Mouse (Mus musculus) layer of hippocampus, adult 2 months (tissue): ENCODE data around the gene Eln. TPM values are rescaled to one million over a fixed set of nuclear protein-coding genes. Genes with fewer than 3 reads are reported as not detected.
A peak's percentile ranks its signal among the peaks of the same experiment; 100 is the strongest.

Experiments used
- DNase-seq, 2 experiments: peaks; one replicate each; pipeline ENCODE4 v3.0.0; 2022; ENCODE audit warnings: low spot score in 2 of 2
- H3K27ac ChIP-seq: fragments of 200-600 bp; 2 replicates; pipeline ENCODE4 v1.8.1; 2022
- H3K4me3 ChIP-seq: fragments of 200-600 bp; 2 replicates; pipeline ENCODE4 v1.8.1; 2022; ENCODE audit warnings: mild to moderate bottlenecking
- CTCF ChIP-seq: fragments of 200-600 bp; conservative IDR thresholded peaks from 2 replicates; pipeline ENCODE4 v1.8.1; 2022; ENCODE audit warnings: antibody characterized with exemption, mild to moderate bottlenecking, moderate library complexity
- total RNA-seq, 2 experiments: library from RNA; stranded (reverse); gene quantifications; 2 replicates each; pipeline ENCODE4 v1.2.3; 2021

The Eln gene
- total RNA-seq, 2 experiments from 2014 or later = 9.0 to 12.0 TPM

DNA sequence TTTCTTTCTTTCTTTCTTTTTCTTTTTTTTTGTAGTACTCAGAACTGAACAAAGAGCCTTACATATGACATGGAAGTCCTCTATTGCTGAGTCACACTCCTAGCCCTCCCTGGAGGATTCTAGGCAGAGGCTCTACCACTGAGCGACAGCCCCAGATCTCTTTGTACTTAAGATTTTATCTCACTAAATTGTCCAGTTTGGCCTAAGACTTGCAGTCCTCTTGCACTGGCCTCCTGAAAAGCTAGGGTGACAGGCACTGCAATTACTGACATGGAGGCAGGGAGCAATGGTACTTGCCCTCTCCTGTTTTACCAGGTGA, 75.0 kb downstream of the Eln start:
- no peak for TF ChIP-seq CTCF
- H3K27ac ChIP-seq = no peak overlapping the region
- H3K4me3 ChIP-seq = no peak overlapping the region
- DNase-seq = no peak

DNA sequence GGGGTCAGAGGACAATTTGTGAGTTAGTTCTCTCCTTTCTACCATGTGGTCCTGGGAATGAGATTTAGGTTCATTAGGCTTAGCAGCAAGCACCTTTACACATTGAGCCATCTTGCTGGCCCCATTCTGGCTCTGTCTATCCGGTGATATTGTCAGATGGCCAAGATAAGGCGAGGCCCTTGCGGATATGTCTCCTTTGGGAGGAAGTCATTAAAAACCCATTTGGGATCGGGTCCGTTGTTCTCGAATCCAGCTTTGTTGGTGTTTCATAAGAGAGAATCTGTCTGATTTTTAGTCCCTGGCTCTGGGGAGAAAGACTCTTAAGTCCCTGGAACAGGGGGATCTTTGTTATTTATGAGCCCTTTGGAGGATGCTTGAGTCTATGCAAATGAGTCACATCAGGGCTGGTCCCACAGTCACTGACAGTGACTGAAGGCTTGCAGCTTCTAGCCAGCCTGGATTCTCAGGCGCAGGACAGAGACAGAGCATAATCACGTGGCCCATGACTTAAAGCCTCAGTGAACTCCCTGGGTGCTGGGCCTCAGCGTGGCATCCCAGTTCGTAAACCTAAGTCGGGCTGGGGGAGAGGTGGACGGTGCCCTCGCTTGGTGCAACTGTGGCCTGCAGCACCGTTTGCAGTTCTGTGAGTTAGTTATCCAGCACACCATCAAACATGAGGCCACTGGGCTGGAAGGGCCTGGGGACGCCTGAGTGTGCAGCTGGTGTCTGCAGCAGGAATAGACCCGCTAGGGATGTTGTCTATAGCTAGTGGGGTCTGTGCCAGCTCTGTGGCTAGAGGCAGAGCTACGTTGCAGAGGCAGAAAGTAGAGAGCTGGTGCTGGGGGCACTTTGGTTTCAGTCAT, 75.6 kb downstream of the Eln start:
- no peak for TF ChIP-seq CTCF

DNA sequence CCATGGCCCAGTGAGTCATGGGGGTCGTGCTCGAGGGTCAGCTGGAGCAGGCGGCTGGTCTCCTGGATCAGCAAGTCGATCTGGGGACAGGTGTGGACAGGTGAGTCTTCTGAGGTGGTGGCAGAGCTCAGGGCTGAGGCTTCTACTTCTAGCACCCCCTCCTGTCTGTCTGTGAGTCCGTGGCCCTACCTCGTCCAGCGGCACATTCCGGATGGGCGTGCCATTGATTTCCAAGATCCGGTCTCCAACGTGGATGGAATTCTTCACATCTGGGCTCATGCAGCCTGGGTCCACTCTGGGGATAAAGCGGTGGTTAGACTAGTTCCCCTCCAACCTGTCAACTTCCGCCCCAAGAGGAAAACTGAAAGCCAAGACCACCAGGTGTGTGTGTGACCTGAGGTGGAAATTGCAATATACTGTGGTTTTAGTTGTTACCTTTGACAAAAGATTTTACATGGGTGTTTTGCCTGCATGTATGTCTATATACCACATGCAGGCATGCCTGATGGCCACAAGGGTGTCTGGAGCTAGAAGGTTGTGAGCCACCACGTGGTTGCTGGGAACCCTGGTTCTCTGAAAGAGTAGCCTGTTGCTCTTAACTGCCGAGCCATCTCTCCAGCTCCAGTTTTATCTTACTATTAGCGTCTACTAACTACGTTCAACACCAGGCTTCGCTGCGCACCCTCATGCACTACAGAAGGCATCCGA, 78.0 kb downstream of the Eln start:
- H3K4me3 ChIP-seq = no peak overlapping the region
- H3K27ac ChIP-seq = no peak overlapping the region
- peak; percentile 26; the same call in 1 of the 2 replicates for TF ChIP-seq CTCF
- no peak for DNase-seq

More for the DNA sequence above, 75.6 kb downstream of the Eln start:
- H3K27ac ChIP-seq = no peak overlapping the region
- no peak overlapping the region for H3K4me3 ChIP-seq
- DNase-seq = no peak

DNA sequence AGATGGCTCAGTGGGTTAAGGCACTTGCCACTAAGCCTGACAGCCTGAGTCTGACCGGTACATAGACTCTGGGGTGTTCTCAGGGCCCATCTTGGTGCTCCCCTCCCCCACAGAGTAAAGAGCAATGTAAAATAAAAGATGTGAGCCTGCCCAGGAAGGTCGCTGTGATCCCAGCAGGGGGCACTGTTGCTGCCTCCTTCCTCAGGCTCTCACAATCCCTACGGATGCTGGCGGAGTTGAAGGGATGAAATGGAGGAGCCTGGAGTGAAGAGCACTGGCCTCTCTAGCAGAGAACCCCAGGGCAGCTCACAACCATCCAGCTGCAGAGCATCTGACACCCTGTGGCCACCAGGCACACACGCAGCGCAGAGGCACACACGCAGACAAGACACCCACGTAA, 78.6 kb downstream of the Eln start:
- no peak overlapping the region for H3K27ac ChIP-seq
- DNase-seq = no peak
- no peak overlapping the region for H3K4me3 ChIP-seq
- peak; percentile 72 for TF ChIP-seq CTCF

DNA sequence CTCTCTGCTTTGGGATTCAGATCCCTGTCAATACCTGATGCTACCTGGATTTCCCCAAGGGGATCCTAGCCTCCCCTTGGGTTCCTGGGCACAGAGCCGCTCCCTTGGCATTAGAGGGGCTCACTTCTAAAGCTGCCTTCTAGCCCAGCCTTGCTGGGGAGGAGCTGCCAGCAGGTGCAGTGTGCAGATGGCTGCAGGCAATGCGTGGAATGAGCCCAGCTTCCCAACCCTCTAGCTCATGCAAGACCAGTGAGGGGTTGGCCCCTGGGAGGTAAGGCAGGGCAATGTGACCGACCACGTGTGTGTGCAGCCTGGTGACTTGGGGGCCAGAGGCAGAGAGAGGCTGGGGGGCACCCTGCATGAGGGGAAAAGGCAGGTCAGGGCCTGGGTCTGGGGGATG, 90.4 kb downstream of the Eln start:
- H3K4me3 ChIP-seq = no peak overlapping the region
- DNase-seq = no peak
- no peak for TF ChIP-seq CTCF
- H3K27ac ChIP-seq = no peak overlapping the region

Other genes with a start within 250 kb of the Eln start
- gene Clip2, start 194.9 kb downstream of the Eln start, total RNA-seq = 10 to 100 TPM; 90.0 to 99.3 TPM
- 1 to 10 TPM; 5.4 to 6.8 TPM for gene Syna, start 187.2 kb downstream of the Eln start, total RNA-seq
- gene Rfc2, start 166.0 kb downstream of the Eln start, total RNA-seq = 10 to 100 TPM; 48.1 to 55.6 TPM
- gene Lat2, start 132.3 kb downstream of the Eln start, total RNA-seq = 1 to 10 TPM; 2.2 to 3.0 TPM
- gene Eif4h, start 107.8 kb downstream of the Eln start, total RNA-seq = 100 to 1,000 TPM; 298 to 323 TPM
- gene Limk1, start 58.7 kb downstream of the Eln start, total RNA-seq = 10 to 100 TPM; 39.9 to 40.5 TPM
- gene Tmem270, start 159.4 kb upstream of the Eln start, total RNA-seq = not detected
- gene Cldn13, start 168.2 kb upstream of the Eln start, total RNA-seq = not detected
- 10 to 100 TPM in 1 of 2 experiments, 1 to 10 TPM in 1; 8.2 to 10.8 TPM for gene Mettl27, start 185.0 kb upstream of the Eln start, total RNA-seq
- gene Cldn4, start 199.6 kb upstream of the Eln start, total RNA-seq = not detected
- gene Cldn3, start 238.9 kb upstream of the Eln start, total RNA-seq = under 1 TPM in 1 of 2 experiments, not detected in 1; 0.37 TPM